Mouse (Mus musculus) midbrain, embryonic 10.5 days (tissue): ENCODE results near the gene Copa. TPM values are rescaled to one million over a fixed set of nuclear protein-coding genes. Genes with fewer than 3 reads are reported as not detected.

Source experiments
- DNase-seq: peaks from one replicate; pipeline ENCODE4 v3.0.0-alpha.2; 2017; ENCODE audit warnings: low spot score
- H3K27ac ChIP-seq: fragments of 300-500 bp; sonication (generic); replicated peaks from 2 replicates; pipeline ENCODE4 v1.5.1; 2016; ENCODE audit warnings: mild to moderate bottlenecking
- H3K27me3 ChIP-seq: fragments of 300-500 bp; sonication (generic); 2 replicates; pipeline ENCODE4 v1.6.1; 2016; ENCODE audit warnings: low read depth, mild to moderate bottlenecking; ENCODE audit not compliant: poor library complexity, severe bottlenecking
- H3K36me3 ChIP-seq: fragments of 300-500 bp; sonication (generic); 2 replicates; pipeline ENCODE4 v1.6.1; 2016; ENCODE audit warnings: mild to moderate bottlenecking, moderate library complexity
- H3K4me1 ChIP-seq: fragments of 300-500 bp; sonication (generic); 2 replicates; pipeline ENCODE4 v1.6.1; 2016
- H3K4me3 ChIP-seq: fragments of 300-500 bp; sonication (generic); 2 replicates; pipeline ENCODE4 v1.5.1; 2016; ENCODE audit warnings: mild to moderate bottlenecking, moderate library complexity
- H3K9me3 ChIP-seq: fragments of 300-500 bp; sonication (generic); replicated peaks from 2 replicates; pipeline ENCODE4 v1.6.1; 2016; ENCODE audit warnings: mild to moderate bottlenecking
- WGBS: fragments of 180-500 bp; shearing (Covaris S2); methylation state at CpG from one replicate; pipeline ENCODE4 v1.1.7; 2016; 5-methylcytosine and 5-hydroxymethylcytosine counted together
- polyA plus RNA-seq: library from polyadenylated mRNA; unstranded; fragments of >200 nt; fragmentation: Nextera tagmentation; extraction: Ambion mirVana; gene quantifications from 2 replicates; pipeline ENCODE4 v1.2.1, GENCODE M21; 2016

Copa gene
- polyA plus RNA-seq, 1 experiment from 2014 or later, result 175 TPM

GRCm38 (mm10) chr1:172155518-172155917, 73.2 kb downstream of the Copa start:
- Histone ChIP-seq H3K36me3 (peaks cover 75% of the 10 kb centered on the region), H3K4me1 (no peaks in the 10 kb centered on the region; the same call in 1 of the 2 replicates), H3K27me3 (no peaks in the 10 kb centered on the region), H3K4me3 (no peak overlapping the region), H3K9me3 (no peaks in the 10 kb centered on the region), H3K27ac (no peak overlapping the region)
- WGBS, result 91% methylated on average over 3 of the region's 3 CpGs
- DNase-seq, result no peak

- Histone ChIP-seq H3K27ac (no peak overlapping the region), H3K36me3 (peaks cover 45% of the 10 kb centered on the region), H3K27me3 (no peaks in the 10 kb centered on the region), H3K4me3 (no peak overlapping the region), H3K9me3 (no peaks in the 10 kb centered on the region), H3K4me1 (0 out of 2 replicates have a peak, but pooled peaks cover 4% of the 10 kb centered on the region)
- WGBS, result 88% methylated on average over 4 of the region's 4 CpGs
- no peak for DNase-seq
Observed at GRCm38 (mm10) chr1:172159970-172160369, 77.6 kb downstream of the Copa start.

GRCm38 (mm10) chr1:172160508-172160907, 78.2 kb downstream of the Copa start:
- no peaks in the 10 kb centered on the region for H3K27me3 ChIP-seq
- 0 out of 2 replicates have a peak, but pooled peaks cover 4% of the 10 kb centered on the region for H3K4me1 ChIP-seq
- peaks cover 46% of the 10 kb centered on the region for H3K36me3 ChIP-seq
- no peak overlapping the region for H3K4me3 ChIP-seq
- H3K9me3 ChIP-seq, result no peaks in the 10 kb centered on the region
- no peak overlapping the region for H3K27ac ChIP-seq
- DNase-seq, result no peak

- no peak for DNase-seq
- WGBS, result 94% methylated on average over 1 of the region's 1 CpGs
Observed at GRCm38 (mm10) chr1:172162009-172162408, 79.7 kb downstream of the Copa start.

GRCm38 (mm10) chr1:172162959-172163358, 80.6 kb downstream of the Copa start:
- H3K36me3 ChIP-seq, result peaks cover 52% of the 10 kb centered on the region
- H3K4me1 ChIP-seq, result 0 out of 2 replicates have a peak, but pooled peaks cover 4% of the 10 kb centered on the region
- WGBS, result 91% methylated on average over 6 of the region's 6 CpGs

More at GRCm38 (mm10) chr1:172162009-172162408, 79.7 kb downstream of the Copa start:
- Histone ChIP-seq H3K9me3 (no peaks in the 10 kb centered on the region), H3K27ac (no peak overlapping the region), H3K27me3 (no peaks in the 10 kb centered on the region), H3K4me3 (no peak overlapping the region), H3K36me3 (peaks cover 46% of the 10 kb centered on the region), H3K4me1 (0 out of 2 replicates have a peak, but pooled peaks cover 4% of the 10 kb centered on the region)

GRCm38 (mm10) chr1:172167911-172168310, 85.6 kb downstream of the Copa start:
- WGBS, result 81% methylated on average over 5 of the region's 5 CpGs
- DNase-seq, result no peak
- H3K4me3 ChIP-seq, result no peak overlapping the region
- H3K27ac ChIP-seq, result no peak overlapping the region
- H3K27me3 ChIP-seq, result no peaks in the 10 kb centered on the region
- H3K4me1 ChIP-seq, result 0 out of 2 replicates have a peak, but pooled peaks cover 4% of the 10 kb centered on the region
- H3K36me3 ChIP-seq, result peaks cover 86% of the 10 kb centered on the region
- H3K9me3 ChIP-seq, result no peaks in the 10 kb centered on the region

More at GRCm38 (mm10) chr1:172162959-172163358, 80.6 kb downstream of the Copa start:
- no peaks in the 10 kb centered on the region for H3K27me3 ChIP-seq
- no peak overlapping the region for H3K4me3 ChIP-seq
- no peak for DNase-seq
- no peaks in the 10 kb centered on the region for H3K9me3 ChIP-seq
- H3K27ac ChIP-seq, result no peak overlapping the region

- Histone ChIP-seq H3K4me3 (no peak overlapping the region), H3K36me3 (peaks cover 99% of the 10 kb centered on the region), H3K27ac (no peak overlapping the region), H3K4me1 (no peaks in the 10 kb centered on the region), H3K9me3 (no peaks in the 10 kb centered on the region), H3K27me3 (no peaks in the 10 kb centered on the region)
- WGBS, result 96% methylated on average over 5 of the region's 5 CpGs
- DNase-seq, result no peak
Observed at GRCm38 (mm10) chr1:172169809-172170208, 87.5 kb downstream of the Copa start.

Other genes with a start within 250 kb of the Copa start
- 0.38 and 1.2 TPM in 2 replicates for gene Cd84, start 242.8 kb upstream of the Copa start, polyA plus RNA-seq
- not detected in 2 replicates for gene Gm10521, start 186.9 kb upstream of the Copa start, polyA plus RNA-seq
- gene Slamf6, start 165.0 kb upstream of the Copa start, polyA plus RNA-seq, result not detected in 2 replicates
- gene Vangl2, start 54.1 kb upstream of the Copa start, polyA plus RNA-seq, result 49.1 and 55.4 TPM in 2 replicates
- gene Nhlh1, start 25.0 kb upstream of the Copa start, polyA plus RNA-seq, result 5.5 and 6.9 TPM in 2 replicates
- 106 and 129 TPM in 2 replicates for gene Ncstn, start 266 bp downstream of the Copa start, polyA plus RNA-seq
- 166 and 175 TPM in 2 replicates for gene Pex19, start 44.2 kb downstream of the Copa start, polyA plus RNA-seq
- 124 and 138 TPM in 2 replicates for gene Dcaf8, start 65.6 kb downstream of the Copa start, polyA plus RNA-seq
- 340 and 410 TPM in 2 replicates for gene Pea15a, start 124.3 kb downstream of the Copa start, polyA plus RNA-seq
- 1.3 and 1.8 TPM in 2 replicates for gene Casq1, start 137.3 kb downstream of the Copa start, polyA plus RNA-seq
- gene Atp1a4, start 175.9 kb downstream of the Copa start, polyA plus RNA-seq, result not detected in 2 replicates
- gene Igsf8, start 179.1 kb downstream of the Copa start, polyA plus RNA-seq, result 50.2 and 62.4 TPM in 2 replicates
- 3.0 and 4.3 TPM in 2 replicates for gene Atp1a2, start 215.5 kb downstream of the Copa start, polyA plus RNA-seq
- 0.23 and 0.61 TPM in 2 replicates for gene Kcnj9, start 246.8 kb downstream of the Copa start, polyA plus RNA-seq